Mouse (Mus musculus) lung, postnatal 4 days (tissue): Measurements from ENCODE around the gene Pop4.
"Not testable (repeated sequence)": the region's sequence is repeated elsewhere in the genome, so short reads cannot be mapped to it uniquely, and the experiment has no call there.

Experiments used
- DNase-seq, 2 experiments: peaks; one replicate each; pipeline ENCODE4 v3.0.0; 2021

Gene Pop4

DNA sequence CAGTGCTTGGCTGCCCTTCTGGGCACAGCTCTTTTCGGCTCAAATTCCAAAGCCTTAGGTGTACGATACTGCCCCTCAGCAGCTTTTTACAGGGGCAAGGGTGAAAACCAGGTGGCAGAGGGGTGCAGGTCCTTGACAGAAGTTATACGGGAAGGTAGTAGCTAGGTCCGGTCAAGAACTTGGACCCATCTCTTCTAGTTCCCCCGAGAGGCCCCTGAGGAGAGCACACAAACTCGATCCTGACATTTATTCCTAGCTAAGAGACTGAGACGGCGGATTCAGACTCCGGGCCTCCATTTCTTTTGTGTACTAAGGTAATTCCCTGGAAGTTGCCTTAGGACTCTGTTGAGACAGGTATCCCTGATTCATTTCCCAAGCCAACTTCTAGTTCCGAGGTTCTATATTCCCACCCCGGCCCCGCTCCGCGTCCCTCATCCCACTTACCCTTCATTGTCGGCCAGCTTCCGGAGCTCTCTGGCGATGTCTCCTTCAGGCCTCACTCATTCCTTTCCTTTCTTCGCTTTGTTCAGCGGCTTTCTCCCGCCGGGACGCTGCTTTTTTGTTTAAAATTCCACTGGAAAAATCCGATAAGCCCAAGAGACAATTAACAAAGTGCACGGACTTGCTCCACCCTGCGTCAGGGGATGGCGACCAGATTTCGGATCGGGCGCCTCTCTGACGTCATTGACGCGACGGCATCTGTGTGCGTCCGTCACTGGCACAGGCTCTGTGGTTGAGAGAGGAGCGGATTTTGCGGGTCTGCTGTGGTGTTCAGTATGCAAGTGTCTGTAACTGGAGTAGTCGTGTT, at the start of gene Pop4:
TSS of gene Pop4 (minus strand) at position 721 of the 808 bp plus-strand sequence.
- peak; percentile 91 to 93 for DNase-seq

DNA sequence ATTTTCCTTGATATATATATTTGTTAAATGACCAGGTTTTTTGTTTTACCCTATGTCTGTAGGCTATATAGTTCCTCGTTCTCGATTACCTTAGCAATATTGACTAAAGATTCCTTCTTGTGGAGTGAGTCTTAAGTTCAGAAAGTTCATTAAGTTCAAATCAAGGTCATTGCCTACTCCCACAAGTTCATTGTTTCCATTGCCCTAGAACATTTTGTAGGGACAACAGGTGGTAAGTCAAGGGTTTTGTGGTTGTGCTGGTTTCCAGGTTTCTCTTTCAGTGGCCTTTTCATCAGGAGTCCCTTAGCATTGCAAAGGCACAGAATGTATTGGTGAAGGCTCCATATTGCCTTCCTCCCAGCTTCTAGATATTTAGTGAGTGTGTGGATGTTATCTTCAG, 49.4 kb upstream of the Pop4 start:
- DNase-seq, result no peak

DNA sequence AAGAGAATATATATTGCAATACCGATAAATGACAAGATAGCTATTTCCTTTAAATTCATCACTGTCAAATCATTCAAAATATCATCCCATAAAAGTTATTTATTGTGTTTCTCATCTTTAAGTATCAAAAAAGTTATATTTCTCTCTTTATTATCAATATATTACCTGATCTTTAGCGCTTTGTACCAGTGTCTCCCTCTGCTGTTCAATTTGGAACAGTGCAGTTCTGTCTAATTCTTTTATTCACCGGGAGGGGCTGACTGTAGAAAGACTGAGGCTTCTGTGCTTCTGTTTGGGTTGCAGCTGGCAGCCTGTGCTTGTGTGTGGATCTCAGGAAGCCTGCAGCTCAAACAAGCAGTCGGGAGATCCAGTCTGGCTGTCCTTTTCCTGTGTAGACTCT, 11.0 kb upstream of the Pop4 start:
- DNase-seq, result not testable (repeated sequence)

DNA sequence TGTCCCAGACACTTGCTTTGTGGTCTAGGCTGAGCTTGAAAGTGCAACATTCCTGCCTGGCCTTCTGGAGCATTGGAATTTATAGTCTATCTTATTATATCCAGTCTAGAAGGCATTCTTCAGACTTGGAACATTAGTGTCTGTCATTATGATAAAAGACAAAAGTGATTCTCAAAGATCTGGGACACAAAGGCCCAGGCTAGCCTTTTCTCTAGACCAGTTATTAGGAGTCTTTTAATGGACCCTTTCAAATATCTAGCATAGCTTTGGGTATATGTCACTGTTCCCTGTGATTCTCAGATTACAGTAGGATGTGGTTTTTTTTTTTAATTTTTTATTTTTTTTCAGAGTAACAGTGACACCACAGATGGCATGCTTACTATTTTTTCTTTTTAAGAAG, 1.3 kb upstream of the Pop4 start:
- no peak for DNase-seq

DNA sequence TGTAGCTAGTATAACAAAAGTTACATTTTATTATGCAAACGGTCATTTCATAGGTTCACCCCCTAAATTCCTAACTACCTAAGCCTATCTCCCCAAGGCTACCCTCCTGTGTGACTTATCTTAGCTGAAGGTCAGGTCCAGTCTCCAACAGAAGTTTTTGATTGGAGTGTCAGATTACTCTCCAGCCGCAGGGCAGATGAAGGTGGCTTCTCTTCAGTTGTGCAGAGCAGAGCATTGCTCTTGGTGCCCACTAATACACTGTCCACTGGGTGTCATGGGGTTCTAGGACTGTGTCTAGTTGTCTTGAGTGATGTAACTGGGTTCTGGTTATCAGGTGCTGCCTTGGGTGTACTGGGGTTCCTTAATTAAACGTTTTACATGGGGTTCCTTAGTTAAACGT, 636 bp upstream of the Pop4 start:
- DNase-seq, result no peak

DNA sequence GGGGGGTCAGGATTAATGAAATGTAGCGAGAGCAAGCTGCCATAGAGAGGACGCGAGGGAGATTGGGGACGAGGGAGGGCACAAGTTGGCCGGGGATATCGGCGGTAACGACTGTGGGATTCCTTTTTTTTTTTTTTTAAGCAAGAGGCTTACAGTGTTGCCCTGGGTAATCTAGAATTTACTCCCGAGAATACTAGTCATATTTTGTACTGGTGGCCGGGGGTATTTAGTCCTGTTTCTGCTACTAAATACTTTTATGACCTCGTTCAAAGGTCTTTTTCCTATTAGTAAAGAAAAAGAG, 238 bp upstream of the Pop4 start:
- no peak for DNase-seq

DNA sequence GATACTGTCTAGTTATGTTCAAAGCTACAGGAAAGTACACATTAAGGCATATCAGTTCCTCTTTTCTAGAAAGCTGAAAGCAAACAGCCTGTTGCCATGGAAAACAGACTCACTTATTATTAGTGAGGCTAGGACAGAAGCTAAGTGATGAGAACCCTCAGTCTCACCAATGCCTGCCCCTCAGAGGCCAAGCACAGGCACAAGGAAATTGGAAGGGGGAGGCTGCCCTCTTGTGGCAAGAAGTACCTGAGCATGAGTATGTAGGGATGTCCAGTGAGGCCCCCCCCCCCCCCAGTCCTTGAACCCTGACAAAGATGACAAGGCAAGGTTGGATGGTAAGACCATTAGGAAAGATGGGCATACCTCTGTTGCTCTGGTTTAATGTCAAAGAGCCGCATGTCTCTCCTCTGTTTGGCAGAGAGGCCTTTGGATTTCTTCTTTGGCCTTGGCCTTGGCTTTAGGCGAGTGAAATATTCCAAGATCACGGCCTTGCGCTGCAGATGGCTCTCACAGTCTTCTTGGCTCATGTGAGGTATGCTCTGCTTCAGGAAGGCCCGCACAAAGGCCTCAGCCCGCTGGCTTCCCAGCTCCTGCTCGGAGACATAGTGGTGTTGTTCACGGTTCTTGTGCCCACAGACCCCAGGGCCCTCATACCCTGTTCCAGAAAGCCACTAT, 4.1 kb downstream of the Pop4 start:
- DNase-seq, result peak; percentile 36 to 44

DNA sequence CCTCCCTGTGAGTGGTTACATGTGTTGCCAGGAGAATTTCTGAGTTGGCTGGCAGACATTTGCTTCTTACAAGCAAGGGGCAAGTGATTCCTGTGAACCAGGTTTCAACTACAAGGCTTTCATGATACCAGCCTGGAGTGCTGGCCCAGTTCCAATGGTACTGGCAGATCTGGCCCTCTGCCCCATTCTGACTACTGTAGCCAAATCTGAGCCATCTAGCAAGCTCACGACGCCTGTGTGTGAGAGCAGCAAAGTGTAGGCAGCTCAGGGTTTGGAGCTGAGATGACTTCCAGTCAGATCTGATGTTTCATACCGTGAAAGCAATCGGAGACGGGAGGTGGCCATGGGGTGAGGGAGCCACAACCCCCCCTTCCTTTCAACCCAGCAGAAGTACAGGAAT, 8.8 kb downstream of the Pop4 start:
- DNase-seq, result no peak

DNA sequence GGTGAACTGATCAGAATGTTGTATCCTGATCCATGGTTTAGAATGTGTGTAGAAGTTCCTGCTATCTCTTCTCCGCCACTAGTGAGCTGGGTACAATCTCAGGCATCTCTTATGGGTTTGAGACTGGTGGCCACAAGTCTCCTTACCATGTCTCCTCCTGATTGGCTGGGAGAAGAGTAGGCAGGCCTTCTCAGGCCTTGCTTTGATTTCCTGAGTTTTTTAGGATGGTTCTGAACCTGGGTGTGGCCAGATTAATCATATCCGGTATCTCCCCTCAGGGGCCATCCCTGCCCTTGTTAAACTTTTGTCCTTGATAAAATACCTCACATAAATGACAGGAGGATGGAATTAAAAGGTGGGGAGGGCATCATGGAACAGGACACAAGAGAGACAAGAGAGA, 11.6 kb downstream of the Pop4 start:
- no peak for DNase-seq

DNA sequence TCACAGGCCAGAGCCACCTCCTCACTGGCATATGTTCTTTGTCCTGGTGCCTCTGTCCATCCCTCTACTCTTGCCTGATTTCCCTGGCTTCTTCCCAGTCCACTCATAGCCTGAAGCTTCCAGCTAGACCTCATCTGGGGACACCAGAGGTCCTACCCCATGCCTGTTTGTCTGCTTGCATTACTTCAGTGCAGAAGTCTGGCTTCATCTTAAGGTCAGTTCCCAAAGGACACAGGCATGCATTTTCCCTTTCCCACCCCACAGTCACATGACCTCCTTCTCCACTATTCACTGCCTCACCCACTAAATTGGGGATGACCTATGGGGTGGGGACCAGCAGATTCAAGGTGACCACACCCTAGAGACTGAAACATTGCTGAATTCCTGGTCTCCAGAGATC, 17.8 kb downstream of the Pop4 start:
- DNase-seq, result no peak

DNA sequence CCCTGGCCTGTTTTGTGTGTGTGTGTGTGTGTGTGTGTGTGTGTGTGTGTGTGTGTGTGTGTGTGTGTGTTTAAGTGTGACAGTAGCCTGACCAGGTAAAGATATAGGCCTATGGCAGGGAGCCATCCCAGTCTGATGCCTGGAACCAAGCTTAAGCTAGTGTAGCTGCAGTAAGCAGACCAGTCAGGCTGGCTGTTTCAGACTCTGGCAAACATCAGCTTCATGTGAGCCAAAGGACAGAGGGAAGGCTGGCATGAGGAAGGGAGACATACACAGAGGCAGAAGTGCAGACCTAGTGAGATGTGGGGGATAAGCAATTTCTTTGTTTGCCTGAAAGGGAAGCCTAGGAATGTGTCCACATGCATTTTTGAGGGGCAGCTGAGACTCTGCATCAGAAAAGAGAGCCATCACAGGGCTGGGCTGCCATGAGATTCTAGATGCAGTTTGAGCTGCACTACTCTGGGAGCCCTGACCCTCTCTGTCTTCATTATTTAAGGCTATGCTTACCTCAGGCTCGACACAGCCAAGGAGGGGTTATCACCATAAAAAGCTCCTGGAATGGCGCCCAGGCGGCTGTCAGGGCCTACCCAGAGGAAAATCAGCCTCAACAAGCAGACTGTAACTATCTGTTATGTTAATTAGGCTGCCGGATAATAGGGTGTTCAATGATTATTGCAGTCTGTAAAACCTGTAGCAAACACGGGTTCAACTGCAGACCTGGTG, 19.6 kb downstream of the Pop4 start:
- peak in 1 of 2 experiments; percentile 39 for DNase-seq

DNA sequence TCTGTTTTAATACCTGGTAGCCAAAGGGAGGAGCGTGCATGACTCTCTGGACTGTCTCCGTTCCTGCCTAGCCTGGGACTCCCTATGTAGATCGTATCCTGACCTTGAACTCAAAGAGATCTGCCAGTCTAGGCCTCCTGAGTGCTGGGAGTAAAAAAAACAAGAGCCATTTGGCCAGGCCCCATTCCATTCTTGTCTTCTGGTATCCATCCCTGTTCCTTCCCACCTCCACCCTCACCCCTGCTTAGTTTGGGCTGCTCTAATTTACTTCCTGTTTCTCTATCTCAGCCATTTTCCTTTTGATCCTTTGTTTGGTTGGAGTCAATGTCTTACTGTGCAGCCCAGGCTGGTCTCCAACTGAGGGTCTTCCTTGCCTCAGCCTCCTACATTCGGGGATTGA, 28.8 kb downstream of the Pop4 start:
- DNase-seq, result no peak

DNA sequence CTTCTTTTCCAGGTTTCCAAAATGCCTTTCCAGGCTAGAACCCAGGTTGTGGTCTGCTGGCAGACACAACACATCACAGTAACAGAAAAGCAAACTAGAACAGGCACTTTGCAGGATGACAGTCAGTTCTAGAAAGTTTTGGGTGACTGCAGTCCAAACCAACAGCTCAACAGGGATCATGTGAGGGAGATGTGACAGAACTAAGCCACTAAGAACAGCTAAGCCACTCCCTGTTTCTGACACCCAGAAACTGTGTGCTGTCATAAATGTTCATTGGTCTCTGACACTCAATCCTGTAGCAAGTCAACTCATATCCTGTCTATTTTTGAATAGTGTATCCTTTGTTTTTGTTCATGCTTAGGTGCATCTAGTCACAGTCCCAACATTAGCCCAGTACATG, 34.1 kb downstream of the Pop4 start:
- no peak for DNase-seq

DNA sequence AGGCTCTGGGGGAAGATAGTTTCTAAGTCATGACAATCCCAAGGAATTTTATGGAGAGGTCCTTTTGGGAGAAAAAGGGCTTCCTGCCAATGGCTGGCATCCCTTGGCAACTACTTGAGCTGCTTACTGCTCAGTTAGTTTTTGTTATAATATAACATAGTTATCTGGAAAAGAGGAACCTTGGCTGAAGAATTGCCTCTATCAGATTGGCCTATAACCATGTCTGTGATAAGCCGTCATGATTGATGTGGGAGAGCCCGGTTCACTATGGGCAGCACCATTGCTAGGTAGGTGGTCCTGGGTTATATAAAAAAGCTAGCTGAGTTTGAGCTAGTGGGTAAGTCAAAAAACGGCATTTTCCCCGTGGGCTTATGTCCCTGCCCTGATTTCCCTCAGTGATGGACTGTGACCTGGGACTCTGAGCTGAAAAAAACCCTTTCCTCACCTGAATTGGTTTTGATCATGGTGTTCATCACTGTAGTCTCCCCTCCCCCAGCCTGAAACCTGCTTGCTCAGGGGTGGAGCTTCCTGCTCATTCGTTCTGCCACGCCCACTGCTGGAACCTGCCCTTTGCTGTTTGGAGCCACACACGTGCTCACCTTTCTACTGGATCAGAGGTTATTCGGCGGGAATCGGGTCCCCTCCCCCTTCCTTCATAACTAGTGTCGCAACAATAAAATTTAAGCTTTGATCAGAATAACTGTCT, 34.7 kb downstream of the Pop4 start:
- no peak for DNase-seq

DNA sequence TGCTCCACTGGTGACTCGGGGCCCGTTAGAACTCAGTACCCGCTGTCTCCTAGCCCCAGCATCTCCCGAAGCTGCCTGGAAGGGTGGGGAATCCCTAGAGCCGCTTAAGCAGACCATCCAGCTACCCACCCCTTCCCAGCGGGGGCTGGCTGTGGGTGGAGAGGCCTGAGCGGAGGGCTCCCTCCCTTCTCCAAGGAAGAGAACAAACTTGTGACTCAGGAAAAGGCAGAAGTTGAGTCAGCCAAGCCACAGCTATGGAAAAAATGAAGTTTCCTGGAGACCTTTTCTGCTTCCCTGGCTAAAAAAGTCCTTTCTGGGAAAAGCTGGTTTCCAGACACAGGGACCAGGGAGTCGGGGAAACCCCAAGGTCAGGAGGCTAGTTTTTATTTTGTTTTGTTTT, 40.9 kb downstream of the Pop4 start:
- no peak for DNase-seq

DNA sequence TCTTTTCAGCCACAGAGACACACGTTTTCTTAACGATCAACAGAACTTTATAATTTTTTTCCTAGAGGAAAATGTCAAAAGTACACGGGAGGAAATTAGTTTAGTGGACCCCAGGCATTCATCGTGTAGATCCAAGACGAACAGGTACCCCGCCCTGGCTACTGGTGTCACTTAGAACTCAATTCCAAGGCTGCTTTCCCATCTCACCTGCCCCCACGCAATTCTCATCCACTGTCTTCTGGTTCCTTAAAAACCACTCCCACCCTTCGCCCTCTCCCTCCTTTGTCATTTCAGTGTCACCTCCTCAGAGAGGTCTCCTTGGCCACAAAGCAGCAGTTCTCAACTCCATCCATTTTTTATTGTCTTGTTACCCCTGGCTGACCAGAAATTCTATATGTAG, 42.9 kb downstream of the Pop4 start:
- no peak for DNase-seq

DNA sequence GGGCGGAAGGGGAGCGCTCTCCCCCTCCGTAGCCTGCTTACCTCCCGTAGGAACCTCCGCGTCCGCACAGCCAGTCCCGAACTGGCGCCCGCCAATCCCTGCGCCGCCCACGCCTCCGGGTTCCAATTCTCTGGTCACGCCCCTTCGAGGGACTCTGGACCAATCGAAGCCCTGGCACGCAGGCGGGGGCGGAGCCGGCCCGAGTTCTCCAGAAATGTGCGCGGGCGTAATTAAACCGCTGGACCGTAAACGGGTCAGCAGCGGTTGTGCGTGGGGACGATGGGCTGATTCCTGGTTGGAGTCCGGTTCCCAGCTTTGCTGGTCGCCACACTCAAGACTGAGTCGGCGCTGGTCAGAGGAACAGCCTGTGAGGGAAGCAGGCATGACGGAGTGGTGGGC, 43.3 kb downstream of the Pop4 start, which contains the start of gene Plekhf1:
TSS of gene Plekhf1 (minus strand) at position 117 of the 399 bp plus-strand sequence.
- DNase-seq, result peak; percentile 92 to 94

DNA sequence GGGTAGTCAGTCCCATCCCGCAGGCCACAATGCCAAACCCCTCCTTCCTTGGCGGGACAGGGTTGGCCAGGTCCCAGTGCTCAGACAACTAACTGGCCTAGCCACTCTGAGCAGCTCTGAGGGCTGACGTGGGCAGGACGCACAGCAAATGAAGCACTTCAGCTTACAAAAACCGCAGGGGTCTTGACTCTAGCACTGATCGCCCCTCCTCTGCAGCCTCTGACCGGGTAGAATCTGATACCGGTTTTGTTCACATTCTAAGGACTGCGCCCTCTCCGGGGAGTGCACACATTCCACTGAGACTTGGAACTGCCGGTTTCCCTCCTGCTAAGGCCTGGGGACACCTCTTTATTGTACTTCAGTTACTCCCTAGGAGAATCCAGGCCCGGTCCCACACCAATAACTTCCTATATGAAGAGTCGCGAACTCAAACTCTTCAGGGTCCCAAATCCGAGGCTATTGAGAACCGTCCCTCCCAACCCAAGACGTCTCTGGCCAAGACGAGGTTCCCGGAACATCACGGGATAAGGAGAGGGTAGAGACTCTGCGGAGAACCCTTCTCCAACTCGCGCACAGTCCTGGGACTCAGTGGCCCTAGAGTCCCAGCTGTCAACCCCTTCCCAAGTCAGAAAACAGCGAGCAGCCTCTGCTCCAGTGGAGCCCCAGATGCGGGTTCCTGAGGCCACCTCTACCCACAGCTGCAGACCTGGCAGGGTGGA, 43.9 kb downstream of the Pop4 start:
- DNase-seq, result peak; percentile 77 to 87

DNA sequence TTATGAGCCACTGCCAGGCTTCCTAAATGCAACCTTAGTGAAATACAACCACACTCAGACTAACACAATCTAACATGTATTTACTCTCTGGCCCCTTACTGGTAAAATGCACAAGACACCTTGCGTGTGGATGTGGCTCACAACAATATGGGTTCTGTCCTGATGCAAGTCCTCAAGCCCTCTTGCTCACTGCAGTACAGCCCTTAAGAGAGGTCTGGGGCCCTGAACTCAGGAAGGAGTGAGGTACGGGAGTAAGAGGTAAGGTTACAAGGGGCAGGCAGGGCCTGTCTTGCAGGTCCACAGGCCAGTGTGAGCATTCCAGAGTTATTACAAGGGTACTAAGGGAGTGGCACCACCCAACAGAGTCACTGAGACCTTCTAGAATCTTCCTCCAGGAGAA, 45.0 kb downstream of the Pop4 start:
- DNase-seq, result no peak

DNA sequence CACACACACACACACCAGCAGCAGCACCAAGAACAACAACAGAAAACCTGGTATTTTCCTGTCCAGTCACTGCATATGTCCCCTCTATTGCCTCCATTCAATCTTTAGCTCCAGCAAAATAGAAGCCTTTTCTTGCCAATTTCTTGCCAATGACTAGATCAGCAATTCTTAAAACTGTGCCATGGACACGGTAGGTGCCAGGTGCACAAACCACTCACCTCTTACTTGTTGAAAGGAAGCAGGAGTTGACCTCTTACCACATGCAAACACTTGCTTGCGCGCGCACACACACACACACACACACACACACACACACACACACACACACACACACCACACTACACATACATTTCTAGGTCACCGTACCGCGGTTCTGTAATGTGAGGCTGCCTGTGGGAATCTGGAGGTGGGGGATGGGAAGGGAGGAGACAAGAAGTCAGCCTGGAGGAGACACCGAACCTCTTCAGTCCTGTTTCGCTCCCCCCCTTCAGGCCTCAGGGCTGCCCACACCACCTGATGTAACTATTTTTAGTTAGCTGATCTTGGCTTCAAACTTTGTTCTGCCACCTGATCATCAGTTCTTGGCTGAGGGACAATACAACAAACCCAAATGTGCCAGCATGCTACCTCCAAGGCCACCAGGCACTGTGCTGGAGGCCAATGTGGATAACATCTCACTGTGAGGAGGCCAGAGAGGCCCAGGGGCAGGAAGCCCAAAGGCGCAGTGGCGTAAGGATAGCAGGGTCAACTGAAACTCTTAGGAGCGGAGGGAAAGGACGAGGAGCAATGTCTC, 46.5 kb downstream of the Pop4 start:
- no peak for DNase-seq

DNA sequence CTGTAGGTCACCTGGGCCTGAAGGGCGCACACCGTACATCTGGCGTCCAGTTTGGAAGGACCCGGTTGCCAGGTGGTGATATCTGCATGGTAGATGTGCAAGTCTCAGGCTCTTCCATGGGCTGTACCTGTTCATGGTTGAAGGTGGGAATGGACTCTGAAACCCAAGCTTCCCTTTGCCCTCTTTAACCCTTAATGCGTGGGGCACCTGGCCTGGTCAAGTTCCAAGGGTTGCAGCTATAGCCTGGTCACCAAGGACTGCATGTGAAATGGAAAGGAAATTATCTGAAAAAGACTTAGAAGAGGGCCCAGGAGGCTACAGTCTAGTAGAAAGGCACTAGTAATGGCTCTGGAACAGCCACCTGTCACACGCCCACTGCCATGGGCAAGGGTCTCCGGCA, 50.4 kb downstream of the Pop4 start:
- DNase-seq, result no peak

DNA sequence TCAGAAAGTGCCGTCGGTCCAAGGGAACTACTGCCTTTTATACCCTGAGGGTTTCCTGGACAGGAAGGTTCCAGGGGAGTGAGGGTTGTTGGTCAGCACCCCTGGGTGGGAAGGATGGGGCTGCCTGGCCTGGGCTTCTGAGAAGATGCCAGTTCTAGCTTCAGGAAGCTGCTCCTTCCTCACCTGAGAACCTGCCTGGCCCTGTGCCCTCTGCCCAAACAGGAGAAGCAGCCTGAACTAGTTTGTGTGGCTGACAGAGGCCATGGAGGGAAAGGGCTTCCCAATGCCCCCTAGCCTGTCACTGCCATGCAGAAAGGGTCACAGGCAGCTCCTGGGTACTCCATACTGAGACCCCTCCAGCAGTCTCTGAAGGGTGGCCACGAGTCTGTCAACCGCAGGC, 51.7 kb downstream of the Pop4 start:
- DNase-seq, result no peak
